10 mouse cellular contexts compared by ENCODE assay signal in genomic region chr4:134555956-134556580, GRCm38 (mm10). TPM values are rescaled to one million over a fixed set of nuclear protein-coding genes. Genes with fewer than 3 reads are reported as not detected.
A peak's percentile ranks its signal among the peaks of the same experiment; 100 is the strongest.
DNase-seq lines count a peak whose midpoint lies in the region; ATAC-seq lines count a peak whose summit lies in the region.
"Had no signal": no experiment of that assay in that cellular context is flagged by ENCODE, and none has a peak within 500 bp of the region (broad histone marks: within the 10 kb centered on the region; RNA-seq: fewer than 3 reads in every experiment).

No protein-coding gene starts in this region.

- no peaks in the 10 kb centered on the region for H3K9me3 ChIP-seq in kidney, embryonic 16.5 days (ENCODE audit: low read length)
- H3K9me3 ChIP-seq in heart, embryonic 10.5 days: no peaks in the 10 kb centered on the region
- H3K9me3 ChIP-seq: megakaryocyte, embryonic 14.5 days had no signal

- 54% methylated on average over 8 of the region's 8 CpGs for WGBS in kidney, embryonic 16.5 days
- WGBS in heart, embryonic 10.5 days: 68% methylated on average over 8 of the region's 8 CpGs

- peak; percentile 58 to 66 for DNase-seq in adrenal gland, postnatal 36 days
- no peak for DNase-seq in adrenal gland, adult 18-20 months (ENCODE audit: low spot score in 2 of 2)
- DNase-seq in kidney, postnatal 10 days: peak; percentile 67
- DNase-seq in thymus, postnatal 4 days: peak; percentile 60
- DNase-seq in thymus, postnatal 0 days (ENCODE audit: low spot score): no peak
- peak; percentile 77 for DNase-seq in testis, postnatal 10 days (ENCODE audit: low spot score)
- DNase-seq in heart, embryonic 10.5 days (ENCODE audit: low spot score): no peak

- H3K4me3 ChIP-seq in kidney, embryonic 16.5 days (ENCODE audit: low read length): no peak overlapping the region
- no peak overlapping the region for H3K4me3 ChIP-seq in heart, embryonic 10.5 days
- H3K4me3 ChIP-seq: megakaryocyte, embryonic 14.5 days had no signal

- peaks cover 14% of the 10 kb centered on the region for H3K4me1 ChIP-seq in kidney, embryonic 16.5 days (ENCODE audit: insufficient read depth, low read length)
- peaks cover 34% of the 10 kb centered on the region for H3K4me1 ChIP-seq in heart, embryonic 10.5 days

- no peak overlapping the region for H3K4me2 ChIP-seq in kidney, embryonic 16.5 days (replicated peaks; ENCODE audit: low read depth, low read length)

- no peak for ATAC-seq in kidney, embryonic 16.5 days (ENCODE audit: low FRiP score, low TSS enrichment)
- ATAC-seq: Patski had no signal

- H3K9ac ChIP-seq in kidney, embryonic 16.5 days (replicated peaks; ENCODE audit: low read length): no peak overlapping the region

- H3K27ac ChIP-seq in kidney, embryonic 16.5 days (ENCODE audit: low read length): no peak overlapping the region
- no peak overlapping the region for H3K27ac ChIP-seq in heart, embryonic 10.5 days

- no peaks in the 10 kb centered on the region for H3K27me3 ChIP-seq in kidney, embryonic 16.5 days (ENCODE audit: insufficient read depth, low read length)
- no peaks in the 10 kb centered on the region for H3K27me3 ChIP-seq in heart, embryonic 10.5 days (ENCODE audit: insufficient read depth, poor library complexity, severe bottlenecking)
- H3K27me3 ChIP-seq: Patski had no signal

- no peaks in the 10 kb centered on the region for H3K36me3 ChIP-seq in kidney, embryonic 16.5 days (ENCODE audit: insufficient read depth, low read length)
- peaks cover 8% of the 10 kb centered on the region; the same call in 1 of the 2 replicates for H3K36me3 ChIP-seq in heart, embryonic 10.5 days

RNA-seq across cellular contexts. Expression of gene Selenon, which starts 4.1 kb away (rescaled TPM):
- 10 to 100 TPM; 28.8 to 36.9 TPM for total RNA-seq in adrenal gland, postnatal 36 days (2021)
- total RNA-seq in adrenal gland, adult 18-20 months (2021): 10 to 100 TPM; 24.3 to 28.9 TPM
- 9.5 and 9.7 TPM in 2 replicates for polyA plus RNA-seq in kidney, embryonic 16.5 days (2015; fragmentation: Nextera tagmentation; extraction: Ambion mirVana)
- polyA plus RNA-seq in thymus, postnatal 0 days (2015; fragmentation: Nextera tagmentation; extraction: Ambion mirVana): 4.8 and 6.8 TPM in 2 replicates
- 8.0 and 9.0 TPM in 2 replicates for polyA plus RNA-seq in heart, embryonic 10.5 days (2016; fragmentation: Nextera tagmentation; extraction: Ambion mirVana)

RNA-seq across cellular contexts. Expression of gene Mtfr1l, which starts 20.9 kb away (rescaled TPM):
- 100 to 1,000 TPM; 128 to 136 TPM for total RNA-seq in adrenal gland, postnatal 36 days (2021)
- 100 to 1,000 TPM; 123 to 132 TPM for total RNA-seq in adrenal gland, adult 18-20 months (2021)
- polyA plus RNA-seq in kidney, embryonic 16.5 days (2015; fragmentation: Nextera tagmentation; extraction: Ambion mirVana): 126 and 127 TPM in 2 replicates
- polyA plus RNA-seq in thymus, postnatal 0 days (2015; fragmentation: Nextera tagmentation; extraction: Ambion mirVana): 98.6 and 104 TPM in 2 replicates
- 155 and 166 TPM in 2 replicates for polyA plus RNA-seq in heart, embryonic 10.5 days (2016; fragmentation: Nextera tagmentation; extraction: Ambion mirVana)

RNA-seq across cellular contexts. Expression of gene Aunip, which starts 45.3 kb away (rescaled TPM):
- total RNA-seq in adrenal gland, postnatal 36 days (2021): 1 to 10 TPM; 1.7 to 2.5 TPM
- under 1 TPM; 0.48 to 0.56 TPM for total RNA-seq in adrenal gland, adult 18-20 months (2021)
- polyA plus RNA-seq in kidney, embryonic 16.5 days (2015; fragmentation: Nextera tagmentation; extraction: Ambion mirVana): 15.1 and 16.3 TPM in 2 replicates
- 14.3 and 16.7 TPM in 2 replicates for polyA plus RNA-seq in thymus, postnatal 0 days (2015; fragmentation: Nextera tagmentation; extraction: Ambion mirVana)
- polyA plus RNA-seq in heart, embryonic 10.5 days (2016; fragmentation: Nextera tagmentation; extraction: Ambion mirVana): 16.1 and 17.2 TPM in 2 replicates

RNA-seq across cellular contexts. Expression of gene Paqr7, which starts 59.6 kb away (rescaled TPM):
- 10 to 100 TPM; 38.7 to 56.9 TPM for total RNA-seq in adrenal gland, postnatal 36 days (2021)
- 10 to 100 TPM; 22.2 to 30.2 TPM for total RNA-seq in adrenal gland, adult 18-20 months (2021)
- 3.3 and 4.4 TPM in 2 replicates for polyA plus RNA-seq in kidney, embryonic 16.5 days (2015; fragmentation: Nextera tagmentation; extraction: Ambion mirVana)
- polyA plus RNA-seq in thymus, postnatal 0 days (2015; fragmentation: Nextera tagmentation; extraction: Ambion mirVana): 8.1 TPM in 2 replicates
- polyA plus RNA-seq in heart, embryonic 10.5 days (2016; fragmentation: Nextera tagmentation; extraction: Ambion mirVana): 7.8 and 14.5 TPM in 2 replicates

Comparison
In these comparisons a context has a peak if more than half of its experiments do, and no peak if none do; other contexts are left out.
1. DNase-seq: peak in adrenal gland, postnatal 36 days (2 of 2), kidney, postnatal 10 days (single experiment), thymus, postnatal 4 days (single experiment) and testis, postnatal 10 days (single experiment); none in adrenal gland, adult 18-20 months (0 of 2), thymus, postnatal 0 days (single experiment) and heart, embryonic 10.5 days (single experiment).